Mouse (Mus musculus): ENCODE data around the gene Rfx2. TPM values are rescaled to one million over a fixed set of nuclear protein-coding genes. Genes with fewer than 3 reads are reported as not detected.

The Rfx2 gene
- 101 and 107 TPM in 2 replicates for total RNA-seq (2015; ENCODE audit: low replicate concordance)
- 76.1 and 105 TPM in 2 replicates for total RNA-seq (2017; ENCODE audit: low replicate concordance)

DNA sequence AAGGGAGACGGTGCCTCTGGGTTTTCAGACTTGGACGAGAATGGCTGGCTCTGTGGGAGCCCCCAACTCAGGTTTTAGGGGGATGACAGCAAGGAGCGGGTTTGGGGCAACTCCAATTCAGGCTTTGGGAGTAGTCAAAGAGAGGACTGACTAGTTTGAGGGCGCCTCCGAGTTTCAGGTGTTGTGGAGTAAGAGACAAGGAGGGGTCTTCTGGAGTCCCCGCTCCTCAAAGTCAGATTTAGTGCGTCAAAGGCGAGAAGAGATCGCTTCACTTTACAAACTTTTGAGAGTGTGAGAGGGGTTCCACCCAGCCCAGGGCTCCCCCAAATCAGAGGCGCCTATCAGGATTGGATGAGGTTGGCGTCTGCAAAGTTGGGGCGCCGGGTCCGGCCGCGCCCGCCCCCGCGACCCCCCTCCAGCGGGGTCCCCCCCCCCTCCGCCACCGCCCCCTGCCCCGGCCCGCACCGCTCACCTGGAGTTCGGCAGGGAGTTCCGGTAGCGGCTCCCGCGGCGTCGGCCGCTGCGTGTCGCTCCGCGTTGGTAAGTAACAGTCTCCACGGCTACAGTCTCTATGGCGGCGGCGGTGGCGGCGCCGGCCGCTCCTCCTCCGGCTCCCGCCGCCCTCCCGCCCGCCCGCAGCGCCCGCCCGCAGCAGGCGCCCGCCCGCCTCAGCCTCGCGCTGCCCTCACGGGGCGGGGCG is at the start of gene Rfx2:
Rfx2 (minus strand) TSS at position 603 of the 700 bp plus-strand sequence.
- ATAC-seq (replicated peaks; ENCODE audit: low FRiP score, poor library complexity, severe bottlenecking): no peak

DNA sequence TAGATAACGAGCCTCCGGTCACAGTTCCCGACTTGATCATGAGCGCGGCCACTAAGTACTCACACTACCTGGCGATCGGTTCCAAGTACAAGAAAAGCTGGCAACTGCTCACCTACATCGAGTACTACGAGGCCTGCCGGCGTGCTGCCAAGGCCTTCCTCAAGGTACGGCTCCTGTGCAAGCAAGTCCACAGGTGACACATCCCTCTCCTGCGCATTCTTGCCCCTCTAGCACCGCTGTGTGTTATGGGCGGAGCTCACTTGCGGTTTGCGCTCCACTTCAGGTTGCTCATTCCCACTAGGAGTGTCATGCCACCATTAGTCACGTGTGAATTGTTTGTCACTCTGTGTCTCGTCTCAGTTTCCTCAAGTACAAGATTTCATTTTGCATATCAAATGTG is 46.6 kb upstream of the Rfx2 start:
- ATAC-seq (replicated peaks; ENCODE audit: low FRiP score, poor library complexity, severe bottlenecking): no peak

GRCm38 (mm10) chr17:56876981-56877380 is 46.2 kb upstream of the Rfx2 start:
- no peak for ATAC-seq (replicated peaks; ENCODE audit: low FRiP score, poor library complexity, severe bottlenecking)

DNA sequence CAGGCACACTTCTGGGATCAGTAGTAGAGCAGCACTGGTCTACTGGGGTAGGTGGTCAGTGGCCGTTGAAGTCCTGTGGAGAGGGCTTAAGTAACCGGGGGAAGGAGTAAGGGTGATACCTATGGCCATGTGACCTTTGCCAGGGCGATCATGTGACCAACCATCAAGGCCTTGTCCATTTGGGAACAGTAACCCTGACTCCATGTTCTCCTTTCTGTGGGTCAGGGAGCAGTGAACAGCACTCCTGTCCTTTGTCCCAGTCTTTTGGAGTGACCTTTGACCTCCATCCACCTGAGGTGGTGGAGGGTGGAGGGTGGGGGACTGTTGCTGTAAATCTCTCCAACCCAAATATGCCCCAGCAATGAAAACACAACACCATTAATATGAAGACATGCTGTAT is 45.7 kb upstream of the Rfx2 start:
- ATAC-seq (replicated peaks; ENCODE audit: low FRiP score, poor library complexity, severe bottlenecking): no peak

- ATAC-seq (replicated peaks; ENCODE audit: low FRiP score, poor library complexity, severe bottlenecking): no peak
Observed at GRCm38 (mm10) chr17:56874936-56875651, 44.3 kb upstream of the Rfx2 start, which contains the start of gene 1700061G19Rik. Gene 1700061G19Rik, plus strand, starts transcription at chr17:56875477.

DNA sequence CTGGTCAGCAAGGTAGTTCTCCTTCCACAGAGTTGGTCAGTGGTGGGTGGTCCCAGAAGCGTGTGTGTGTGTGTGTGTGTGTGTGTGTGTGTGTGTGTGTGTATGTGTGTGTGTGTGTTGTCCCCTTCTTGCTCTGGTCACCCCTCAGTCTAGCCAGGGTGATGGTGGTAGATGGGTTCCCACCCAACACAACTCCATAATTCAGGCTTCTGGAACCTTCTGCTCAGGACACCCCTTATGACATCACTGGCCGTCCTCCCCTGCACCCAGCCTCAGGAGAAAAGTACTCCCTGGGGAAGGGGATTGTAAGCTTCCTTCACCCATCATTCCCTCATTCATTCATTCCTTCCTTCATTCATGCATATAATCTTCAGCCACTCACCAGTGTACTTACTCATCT is 43.4 kb upstream of the Rfx2 start, which contains the start of gene Acsbg2:
Acsbg2 (minus strand) TSS at position 211 of the 400 bp plus-strand sequence.
- ATAC-seq (replicated peaks; ENCODE audit: low FRiP score, poor library complexity, severe bottlenecking): no peak

DNA sequence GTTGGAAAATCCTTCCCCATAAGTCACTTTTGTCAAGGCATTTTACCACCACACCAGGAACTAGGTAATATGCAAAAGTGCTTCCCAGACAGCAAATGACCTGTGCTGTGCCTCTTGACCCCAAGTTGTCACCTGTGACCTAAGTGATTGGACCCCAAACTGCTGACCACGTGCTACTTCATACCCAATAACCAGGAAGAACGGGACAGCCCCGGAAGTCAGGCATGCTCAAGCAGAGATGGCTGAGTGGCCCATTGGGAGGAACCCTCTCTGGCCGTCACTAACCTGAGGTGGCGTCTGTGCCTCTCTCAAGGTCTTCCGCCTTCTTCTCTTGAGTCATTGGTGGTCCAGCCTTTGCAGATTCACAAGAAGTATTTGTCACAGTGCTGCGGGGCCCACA is 41.7 kb upstream of the Rfx2 start:
- no peak for ATAC-seq (replicated peaks; ENCODE audit: low FRiP score, poor library complexity, severe bottlenecking)

- no peak for ATAC-seq (replicated peaks; ENCODE audit: low FRiP score, poor library complexity, severe bottlenecking)
Observed at GRCm38 (mm10) chr17:56871767-56872166, 41.0 kb upstream of the Rfx2 start.

GRCm38 (mm10) chr17:56870287-56870953 is 39.6 kb upstream of the Rfx2 start:
- ATAC-seq (replicated peaks; ENCODE audit: low FRiP score, poor library complexity, severe bottlenecking): no peak

DNA sequence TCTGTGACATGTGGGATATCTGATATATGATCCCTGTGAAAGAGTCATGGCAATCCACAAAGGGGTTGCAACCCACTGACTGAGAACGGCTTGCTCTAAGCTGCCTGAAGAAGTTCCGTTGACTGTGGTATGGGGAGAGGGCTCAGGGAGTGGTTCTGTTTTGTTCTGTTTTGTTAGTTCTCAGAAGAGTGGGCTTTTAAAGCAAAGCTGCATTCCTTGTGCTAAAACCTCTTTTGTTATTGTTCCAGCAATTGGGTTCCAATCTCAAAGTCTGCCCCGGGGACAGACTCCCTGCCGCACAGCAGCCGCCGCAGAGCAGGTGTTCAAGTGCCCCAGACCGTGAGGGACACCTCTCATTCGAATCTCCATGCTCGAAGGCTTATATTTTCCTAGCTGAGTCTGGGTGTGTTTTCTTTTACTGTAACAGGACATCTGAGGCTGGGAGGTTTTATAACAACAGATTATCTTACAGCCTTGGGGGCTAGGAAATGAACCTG is 38.7 kb upstream of the Rfx2 start:
- ATAC-seq (replicated peaks; ENCODE audit: low FRiP score, poor library complexity, severe bottlenecking): no peak

- ATAC-seq (replicated peaks; ENCODE audit: low FRiP score, poor library complexity, severe bottlenecking): no peak
Observed at GRCm38 (mm10) chr17:56866071-56866470, 35.3 kb upstream of the Rfx2 start.

DNA sequence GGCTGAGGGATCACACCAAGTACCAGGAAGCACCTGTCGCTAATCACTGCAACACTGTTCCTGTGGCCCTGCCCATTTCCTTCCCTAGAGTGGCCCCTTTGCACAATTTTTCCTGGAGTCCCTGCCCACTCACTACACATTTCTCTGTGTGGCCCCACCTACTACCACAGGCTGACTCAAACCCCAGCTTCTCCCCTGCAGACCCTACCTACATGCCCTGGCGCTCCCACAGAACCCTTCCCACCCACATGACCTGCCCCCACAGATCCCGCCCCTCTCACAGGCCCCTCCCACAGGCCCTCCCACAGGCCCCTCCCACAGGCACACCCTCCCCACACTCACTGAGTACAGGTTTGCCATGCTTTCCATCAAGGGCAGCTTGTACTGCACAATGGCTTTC is 30.4 kb upstream of the Rfx2 start:
- no peak for ATAC-seq (replicated peaks; ENCODE audit: low FRiP score, poor library complexity, severe bottlenecking)

DNA sequence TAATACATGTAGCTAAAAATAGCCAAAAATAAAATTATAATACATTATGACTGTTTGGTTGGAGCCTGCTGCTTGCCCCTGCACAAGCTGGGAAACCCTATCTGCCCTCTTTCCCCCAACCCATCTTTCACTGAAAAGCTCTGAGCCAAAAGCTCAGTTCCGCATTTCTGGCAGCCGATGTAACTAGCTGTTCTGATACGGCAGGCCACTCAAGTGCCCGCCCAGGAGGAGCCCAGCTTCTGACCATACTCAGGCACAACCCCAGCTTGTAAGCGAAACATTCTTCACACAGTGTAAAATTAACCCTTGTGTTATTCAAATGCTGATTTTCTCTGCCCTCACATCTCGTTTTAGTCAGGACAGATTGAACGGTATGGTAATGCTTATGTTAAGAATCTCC is 28.1 kb upstream of the Rfx2 start:
- no peak for ATAC-seq (replicated peaks; ENCODE audit: low FRiP score, poor library complexity, severe bottlenecking)

- ATAC-seq (replicated peaks; ENCODE audit: low FRiP score, poor library complexity, severe bottlenecking): peak; percentile 85
Observed at GRCm38 (mm10) chr17:56858216-56858615, 27.4 kb upstream of the Rfx2 start.

DNA sequence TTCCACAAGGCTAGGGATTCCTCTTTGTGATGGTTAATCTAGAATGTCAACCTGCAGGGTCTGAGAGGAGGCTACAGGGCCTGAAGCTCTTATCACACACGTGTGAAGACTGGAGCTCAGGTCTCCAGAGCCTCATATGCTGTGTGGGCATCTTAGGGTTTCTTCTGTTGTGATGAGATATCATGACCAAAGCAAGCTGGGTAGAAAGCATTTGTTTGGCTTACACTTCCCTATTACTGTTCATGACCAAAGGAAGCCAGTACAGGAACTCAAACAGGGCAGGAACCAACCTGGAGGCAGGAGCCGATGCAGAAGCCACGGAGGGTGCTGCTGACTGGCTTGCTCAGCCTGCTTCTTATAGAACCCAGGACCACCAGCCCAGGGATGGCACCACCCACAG is 24.6 kb upstream of the Rfx2 start:
- no peak for ATAC-seq (replicated peaks; ENCODE audit: low FRiP score, poor library complexity, severe bottlenecking)

DNA sequence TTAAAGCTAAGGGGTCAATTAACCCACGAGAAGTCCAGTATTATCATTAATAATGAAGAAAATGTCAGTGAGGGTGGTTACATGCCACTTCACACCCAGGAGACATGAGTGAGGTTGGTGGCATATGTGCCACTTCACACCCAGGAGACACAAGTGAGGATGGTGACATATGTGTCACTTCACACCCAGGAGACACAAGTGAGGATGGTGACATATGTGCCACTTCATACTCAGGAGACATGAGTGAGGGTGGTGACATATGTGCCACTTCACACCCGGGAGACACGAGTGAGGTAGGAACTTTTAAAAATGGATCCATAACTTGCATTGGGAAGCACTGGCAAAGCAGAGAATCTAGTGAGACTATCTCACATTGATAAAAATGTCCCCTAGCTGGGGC is 20.4 kb upstream of the Rfx2 start:
- no peak for ATAC-seq (replicated peaks; ENCODE audit: low FRiP score, poor library complexity, severe bottlenecking)

DNA sequence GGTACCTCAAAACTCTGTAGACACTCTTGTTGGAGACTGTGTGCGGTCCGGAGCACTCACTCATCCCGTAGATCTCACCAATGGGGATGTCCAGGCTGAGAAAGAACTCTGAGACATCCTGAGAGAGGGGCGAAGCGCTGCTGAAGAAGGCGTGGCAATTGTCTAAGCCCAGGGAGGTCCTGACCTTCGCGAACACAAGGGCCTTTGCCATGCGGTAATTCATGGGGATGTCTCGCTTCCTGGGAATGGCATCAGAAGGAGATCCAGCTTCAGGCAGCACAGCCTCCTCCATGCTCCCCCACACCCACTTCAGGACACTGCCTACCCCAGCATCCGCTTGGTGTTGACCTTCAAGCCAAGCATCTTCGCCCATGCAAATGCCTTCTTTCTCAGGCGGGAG is 18.9 kb upstream of the Rfx2 start:
- ATAC-seq (replicated peaks; ENCODE audit: low FRiP score, poor library complexity, severe bottlenecking): no peak

GRCm38 (mm10) chr17:56848785-56849184 is 18.0 kb upstream of the Rfx2 start:
- ATAC-seq (replicated peaks; ENCODE audit: low FRiP score, poor library complexity, severe bottlenecking): no peak

- ATAC-seq (replicated peaks; ENCODE audit: low FRiP score, poor library complexity, severe bottlenecking): no peak
Observed at GRCm38 (mm10) chr17:56843678-56844077, 12.9 kb upstream of the Rfx2 start.

- ATAC-seq (replicated peaks; ENCODE audit: low FRiP score, poor library complexity, severe bottlenecking): no peak
Observed at GRCm38 (mm10) chr17:56842173-56842572, 11.4 kb upstream of the Rfx2 start.

DNA sequence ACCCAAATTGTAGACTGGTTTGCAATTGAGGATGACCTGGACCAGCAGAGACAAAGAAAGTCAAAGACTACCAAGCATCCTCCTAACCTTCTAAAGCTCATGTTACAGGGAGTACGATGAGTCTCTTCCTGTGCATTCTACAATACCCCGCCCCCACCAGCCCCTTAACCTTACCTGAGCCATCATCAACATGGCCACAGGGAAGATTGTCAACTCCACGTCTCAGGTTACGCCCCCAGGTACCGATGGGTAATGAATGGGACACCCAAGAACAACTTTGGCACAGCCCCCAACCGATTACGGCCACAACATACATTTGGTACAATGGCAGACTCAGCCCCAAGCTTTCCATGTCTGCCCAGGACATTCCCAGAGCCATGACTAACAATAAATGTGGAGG is 9.7 kb upstream of the Rfx2 start:
- no peak for ATAC-seq (replicated peaks; ENCODE audit: low FRiP score, poor library complexity, severe bottlenecking)
